Mouse (Mus musculus) kidney, adult 2 months (tissue): ENCODE measurements around the gene Rag1. TPM values are rescaled to one million over a fixed set of nuclear protein-coding genes. Genes with fewer than 3 reads are reported as not detected.
A peak's percentile ranks its signal among the peaks of the same experiment; 100 is the strongest.

ENCODE experiments used
- DNase-seq: peaks from one replicate; pipeline ENCODE4 v3.0.0; 2021
- H3K27ac ChIP-seq: fragments of 200-500 bp; 2 replicates; pipeline ENCODE4 v1.5.1; 2012; ENCODE audit warnings: low read depth, low read length, control low read depth, inconsistent platforms; ENCODE audit not compliant: insufficient read depth
- H3K27me3 ChIP-seq: fragments of 200-500 bp; replicated peaks from 2 replicates; pipeline ENCODE4 v1.6.1; 2012; ENCODE audit warnings: mild to moderate bottlenecking, moderate library complexity, low read length, inconsistent platforms; ENCODE audit not compliant: control insufficient read depth, insufficient read depth
- H3K36me3 ChIP-seq: fragments of 200-500 bp; 2 replicates; pipeline ENCODE4 v1.6.1; 2012; ENCODE audit warnings: mild to moderate bottlenecking, moderate library complexity, low read length, inconsistent platforms; ENCODE audit not compliant: control insufficient read depth, insufficient read depth
- H3K4me1 ChIP-seq: fragments of 200-500 bp; 2 replicates; pipeline ENCODE4 v1.6.1; 2011; ENCODE audit warnings: low read length; ENCODE audit not compliant: control insufficient read depth, insufficient read depth
- H3K4me3 ChIP-seq: fragments of 200-500 bp; 2 replicates; pipeline ENCODE4 v1.5.1; 2011; ENCODE audit warnings: mild to moderate bottlenecking, low read depth, low read length, control low read depth; ENCODE audit not compliant: insufficient read depth
- CTCF ChIP-seq: fragments of 200-500 bp; conservative IDR thresholded peaks from 2 replicates; pipeline ENCODE4 v1.5.1; 2011; ENCODE audit warnings: low read depth, mild to moderate bottlenecking, control low read depth, low read length, moderate library complexity, mixed read lengths; ENCODE audit not compliant: insufficient read depth, insufficient read length
- POLR2A ChIP-seq: fragments of 200-500 bp; IDR thresholded peaks from one replicate; pipeline ENCODE4 v1.6.1; 2011; ENCODE audit warnings: low read depth, low read length, control low read depth
- WGBS: fragments of 180-500 bp; shearing (Covaris S2); methylation state at CpG from one replicate; pipeline ENCODE4 v1.1.7; 2018; 5-methylcytosine and 5-hydroxymethylcytosine counted together
- polyA plus RNA-seq: library from polyadenylated mRNA; depleted of rRNA; stranded (reverse); fragments of >200 nt; gene quantifications from 2 replicates; pipeline ENCODE4 v1.2.3, GENCODE M21; 2012

Gene Rag1
- polyA plus RNA-seq, 1 experiment: not detected

GRCm38 (mm10) chr2:101638979-101639839 is 10.1 kb downstream of the Rag1 start:
- no peaks in the 10 kb centered on the region for H3K36me3 ChIP-seq
- H3K27ac ChIP-seq: no peak overlapping the region
- no peaks in the 10 kb centered on the region for H3K27me3 ChIP-seq
- no peak for DNase-seq
- 32% methylated on average over 7 of the region's 7 CpGs for WGBS
- no peak overlapping the region for H3K4me3 ChIP-seq
- H3K4me1 ChIP-seq: no peaks in the 10 kb centered on the region
- TF ChIP-seq CTCF: no peak
- no peak for TF ChIP-seq POLR2A

- H3K36me3 ChIP-seq: no peaks in the 10 kb centered on the region
- no peaks in the 10 kb centered on the region; the same call in 1 of the 2 replicates for H3K4me1 ChIP-seq
- DNase-seq: peak; percentile 98
- no peak for TF ChIP-seq CTCF
- peak; percentile 43 for TF ChIP-seq POLR2A
- WGBS: under 1% methylated on average over 31 of the region's 31 CpGs
- peak overlapping the region; percentile 68 for H3K27ac ChIP-seq
- H3K4me3 ChIP-seq: peak overlapping the region; percentile 97
- no peaks in the 10 kb centered on the region for H3K27me3 ChIP-seq
These were observed 20.7 kb downstream of the Rag1 start for GRCm38 (mm10) chr2:101628297-101629236.

GRCm38 (mm10) chr2:101627227-101627626 is 22.1 kb downstream of the Rag1 start:
- no peaks in the 10 kb centered on the region; the same call in 1 of the 2 replicates for H3K4me1 ChIP-seq
- no peaks in the 10 kb centered on the region for H3K27me3 ChIP-seq
- TF ChIP-seq POLR2A (no peak), CTCF (no peak)
- no peak for DNase-seq
- no peaks in the 10 kb centered on the region for H3K36me3 ChIP-seq
- no peak overlapping the region for H3K4me3 ChIP-seq
- H3K27ac ChIP-seq: no peak overlapping the region

- no peak within 1 kb of the TSS for H3K4me3 ChIP-seq
- no peak for DNase-seq
- no peaks in the 10 kb centered on the region; the same call in 1 of the 2 replicates for H3K4me1 ChIP-seq
- no peaks in the 10 kb centered on the region for H3K27me3 ChIP-seq
- no peak within 1 kb of the TSS for H3K27ac ChIP-seq
- H3K36me3 ChIP-seq: no peaks in the 10 kb centered on the region
- 65% methylated on average over 4 of the region's 4 CpGs for WGBS
- TF ChIP-seq POLR2A: no peak
- no peak for TF ChIP-seq CTCF
These were observed 24.8 kb downstream of the Rag1 start, which contains the start of gene Rag2 for GRCm38 (mm10) chr2:101624526-101624925. Rag2 (plus strand) TSS chr2:101624718.

DNA sequence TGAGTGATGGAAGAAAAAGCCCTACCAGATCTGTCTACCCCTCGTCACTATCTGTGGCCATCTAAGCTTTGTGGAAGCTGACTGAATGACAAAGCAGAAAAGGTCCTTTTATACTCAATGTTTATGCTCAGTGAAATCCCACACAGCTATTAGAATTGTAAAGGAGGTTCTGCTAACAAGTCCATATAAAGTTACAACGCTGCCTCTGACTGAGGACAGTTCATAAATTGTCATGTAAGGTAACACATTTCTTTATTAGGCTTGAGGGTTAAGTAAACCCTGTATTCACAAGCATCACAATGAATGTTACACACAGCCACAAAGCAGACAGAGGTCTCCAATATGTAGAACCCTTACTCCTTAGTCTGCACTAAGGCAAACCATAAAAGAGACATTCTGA is 25.3 kb downstream of the Rag1 start:
- Histone ChIP-seq H3K27ac (no peak overlapping the region), H3K4me3 (no peak overlapping the region), H3K4me1 (no peaks in the 10 kb centered on the region), H3K27me3 (no peaks in the 10 kb centered on the region), H3K36me3 (no peaks in the 10 kb centered on the region)
- WGBS: 70% methylated on average over 2 of the region's 2 CpGs
- DNase-seq: no peak
- TF ChIP-seq CTCF (no peak), POLR2A (no peak)

- TF ChIP-seq POLR2A: no peak
- TF ChIP-seq CTCF: no peak
- Histone ChIP-seq H3K4me1 (no peaks in the 10 kb centered on the region), H3K27ac (no peak overlapping the region), H3K36me3 (no peaks in the 10 kb centered on the region), H3K4me3 (no peak overlapping the region), H3K27me3 (no peaks in the 10 kb centered on the region)
- DNase-seq: no peak
- 90% methylated on average over 2 of the region's 2 CpGs for WGBS
These were observed 26.3 kb downstream of the Rag1 start for GRCm38 (mm10) chr2:101623042-101623441.
